Mouse (Mus musculus): ENCODE results near the gene Clpsl2.
"Not testable (repeated sequence)": the region's sequence is repeated elsewhere in the genome, so short reads cannot be mapped to it uniquely, and the experiment has no call there.

The Clpsl2 gene

DNA sequence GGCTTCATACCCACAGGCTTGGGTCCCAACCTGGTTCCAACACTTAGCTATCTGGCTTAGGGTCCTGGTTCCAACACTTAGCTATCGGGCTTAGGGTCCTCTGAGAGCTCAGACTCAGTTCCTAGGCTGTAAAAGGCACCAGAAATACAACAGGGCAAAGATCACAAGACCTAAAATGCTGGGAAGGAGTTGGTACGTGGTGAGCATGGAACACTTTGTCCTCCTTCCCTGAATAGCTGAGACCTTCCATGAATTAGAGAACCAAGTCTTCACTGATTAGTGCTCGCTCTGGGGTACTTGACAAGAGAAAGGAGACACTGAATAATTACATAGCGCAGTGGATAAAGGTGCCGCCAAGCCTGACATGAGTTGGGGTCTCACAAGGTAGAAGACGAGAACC lies 27.3 kb upstream of the Clpsl2 start:
- DNase-seq, result no peak

DNA sequence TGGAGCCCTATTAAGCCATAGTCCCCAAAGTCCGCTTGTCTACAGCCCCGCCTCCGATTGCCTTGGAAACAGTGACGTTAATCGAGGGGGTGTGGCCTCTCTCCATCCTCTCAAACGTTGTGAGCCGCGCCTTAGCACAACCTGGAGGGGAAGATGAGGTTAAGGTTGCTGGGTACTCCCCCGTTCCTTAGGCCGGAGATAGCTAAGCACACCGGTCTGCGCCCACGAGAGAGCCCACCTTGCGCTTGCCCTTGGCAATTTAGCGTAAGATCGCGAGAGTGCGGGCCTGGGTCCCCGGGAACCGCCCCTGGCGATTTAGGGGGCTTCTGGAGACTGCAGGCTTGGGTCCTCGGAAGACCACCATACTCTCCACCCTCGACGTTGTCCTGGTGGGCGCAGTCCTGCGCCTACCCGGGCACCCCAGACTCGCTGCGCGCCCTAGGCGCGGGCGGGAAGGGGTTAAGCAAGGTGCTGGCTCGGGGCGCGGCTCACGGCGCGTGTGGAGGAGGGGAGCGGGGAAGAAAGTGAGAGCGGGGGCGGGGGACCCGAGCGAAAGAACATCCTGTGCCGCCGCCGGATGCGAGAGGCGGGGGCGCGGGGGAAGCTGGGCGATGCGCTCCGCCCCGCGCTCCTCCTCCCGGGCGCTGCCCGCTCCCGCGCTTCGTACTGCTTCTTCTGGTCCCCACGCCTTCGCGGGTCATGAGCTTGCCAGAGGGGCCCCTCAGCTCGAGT lies 26.4 kb upstream of the Clpsl2 start:
- peak; percentile 89 to 94 for DNase-seq

DNA sequence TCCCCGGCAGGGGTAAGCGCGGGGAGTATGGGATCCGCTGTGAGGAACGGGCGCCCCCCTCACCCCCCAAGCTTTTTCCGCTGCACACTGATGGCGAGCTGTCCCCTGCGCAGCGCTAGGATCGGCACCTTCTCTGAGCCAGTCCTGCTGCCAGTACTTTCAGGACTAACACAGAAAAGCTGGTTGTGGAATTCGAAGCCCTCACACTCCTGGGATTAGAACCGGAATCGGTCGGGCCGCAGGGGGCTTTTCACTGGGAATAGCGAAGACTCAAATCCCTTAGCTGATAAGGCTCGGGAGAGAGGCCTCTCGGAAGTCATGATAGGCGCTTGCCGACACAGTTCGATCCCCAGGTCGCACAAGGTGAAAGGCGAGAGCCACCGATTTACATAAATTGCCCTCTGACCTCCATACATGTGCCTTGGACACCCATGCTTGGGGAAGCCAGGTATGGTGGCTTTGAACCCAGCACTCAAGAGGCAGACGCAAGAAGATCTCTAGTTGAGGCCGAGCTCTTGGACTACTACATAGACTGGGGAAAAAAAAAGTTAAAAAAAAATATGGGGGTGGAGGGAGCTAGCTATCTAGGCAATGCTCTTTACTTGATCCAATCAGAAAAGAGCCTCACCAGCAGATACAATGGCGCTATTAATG lies 25.7 kb upstream of the Clpsl2 start:
- no peak for DNase-seq

DNA sequence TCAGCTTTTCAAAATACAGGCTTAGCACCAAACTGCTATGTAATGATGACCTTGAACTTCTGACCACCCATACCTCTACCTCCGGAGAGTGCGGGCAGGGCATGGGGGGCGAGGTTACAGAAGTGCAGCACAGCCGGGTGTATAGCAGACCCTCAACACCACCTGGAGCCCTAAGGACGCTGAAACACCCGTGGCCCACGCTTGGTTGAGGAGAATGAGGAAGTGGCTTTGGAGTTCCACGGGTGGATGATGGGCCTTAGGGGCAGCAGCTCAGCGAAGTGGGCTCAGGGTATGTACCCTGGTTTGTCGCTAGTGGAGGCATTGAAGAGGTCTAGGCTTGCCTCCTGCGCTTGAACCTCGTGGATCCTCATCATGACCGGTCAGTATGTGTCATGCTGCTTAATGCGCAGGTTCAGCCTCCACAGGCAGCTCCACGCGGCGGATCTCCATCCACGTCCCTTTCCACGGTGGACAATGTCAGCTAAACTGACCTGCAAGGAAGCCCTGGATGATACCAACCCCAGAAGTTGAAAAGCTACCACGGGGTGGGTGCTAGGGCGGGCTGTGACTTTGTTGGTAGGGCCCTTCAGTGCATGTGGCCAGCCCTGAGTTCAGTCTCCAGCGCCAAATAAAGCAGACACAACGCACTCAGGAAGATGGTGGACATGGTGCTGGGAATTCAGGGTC lies 25.1 kb upstream of the Clpsl2 start:
- DNase-seq, result no peak

GRCm38 (mm10) chr17:28524831-28525430 lies 24.3 kb upstream of the Clpsl2 start:
- no peak for DNase-seq

DNA sequence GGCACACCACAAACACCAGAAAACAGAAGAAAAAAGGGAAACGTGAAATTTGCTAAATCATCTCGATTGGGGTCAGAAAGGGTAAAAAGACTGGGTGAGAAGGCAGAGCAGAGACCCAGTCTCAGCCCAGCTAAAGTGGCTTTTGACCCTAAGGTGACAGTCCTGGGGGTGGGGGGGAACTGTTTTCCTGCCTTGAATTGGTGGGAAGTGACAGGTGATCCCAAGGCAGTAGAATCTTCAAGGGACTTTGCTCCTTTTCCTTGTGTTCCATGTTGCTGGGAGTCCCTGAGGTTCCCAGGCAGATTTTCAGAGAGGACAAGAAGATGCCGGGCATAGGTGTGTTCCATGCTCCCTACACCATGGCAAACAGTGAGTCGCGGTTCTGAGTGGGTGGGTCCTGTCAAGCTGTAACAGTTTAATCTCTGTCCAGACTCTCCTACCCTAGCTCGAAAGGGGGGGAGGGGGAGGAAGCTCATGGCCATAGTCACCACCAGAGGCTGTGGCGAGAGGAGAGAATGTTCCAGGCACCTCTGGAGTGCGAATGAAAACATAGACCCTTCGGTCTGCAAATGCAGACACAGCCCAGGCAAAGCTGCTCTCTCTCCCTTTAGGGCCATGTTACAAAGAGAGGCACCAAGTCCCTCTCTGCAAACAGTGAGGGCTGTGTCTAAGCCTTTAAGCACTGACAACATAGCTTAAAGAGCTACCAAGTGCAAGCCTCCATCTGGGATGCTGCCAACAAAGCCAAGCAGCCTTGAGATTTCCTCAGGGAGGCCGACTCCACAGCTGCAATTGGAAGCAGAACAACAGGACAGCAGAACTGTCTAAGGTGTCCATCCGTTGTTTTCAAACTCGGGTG lies 21.8 kb upstream of the Clpsl2 start:
- DNase-seq, result no peak

DNA sequence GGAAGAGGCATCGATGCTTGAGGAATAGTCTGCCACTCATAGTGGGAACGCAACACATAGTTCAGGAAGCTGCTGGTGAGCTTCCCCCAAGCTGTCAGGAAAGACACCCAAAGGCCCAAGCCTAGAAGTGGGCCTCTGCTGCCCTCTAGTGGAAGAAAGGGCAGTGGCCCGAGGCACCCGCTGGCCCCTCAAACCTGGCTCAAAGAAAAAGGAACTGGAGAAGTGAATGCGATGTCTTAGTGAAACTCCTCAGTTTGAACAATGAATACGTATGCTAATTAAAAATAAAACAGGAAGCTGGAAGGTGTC lies 21.2 kb upstream of the Clpsl2 start:
- peak; percentile 84 to 87 for DNase-seq

DNA sequence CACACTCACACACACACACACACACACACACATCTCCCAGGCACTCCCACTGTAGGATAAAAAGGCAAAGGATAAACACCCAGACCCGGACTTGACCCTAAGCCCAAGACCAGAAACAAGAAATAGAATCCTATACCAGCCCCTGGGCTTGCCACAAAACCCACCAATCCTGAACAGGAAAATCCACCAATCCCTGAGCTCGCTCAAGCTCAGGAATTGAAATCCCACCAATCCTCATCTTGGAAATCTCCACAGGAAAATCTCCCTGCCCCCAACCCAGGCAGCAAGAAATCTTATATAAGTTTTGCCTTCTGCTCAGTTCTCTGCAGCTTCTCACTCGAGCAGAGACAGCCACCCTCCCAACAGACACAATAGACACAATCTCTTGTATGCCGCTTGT lies 20.1 kb upstream of the Clpsl2 start:
- no peak for DNase-seq

- DNase-seq, result no peak
These were observed 18.7 kb upstream of the Clpsl2 start, which contains the start of gene Armc12 for GRCm38 (mm10) chr17:28530506-28530905. Armc12 (plus strand) TSS chr17:28530806.

DNA sequence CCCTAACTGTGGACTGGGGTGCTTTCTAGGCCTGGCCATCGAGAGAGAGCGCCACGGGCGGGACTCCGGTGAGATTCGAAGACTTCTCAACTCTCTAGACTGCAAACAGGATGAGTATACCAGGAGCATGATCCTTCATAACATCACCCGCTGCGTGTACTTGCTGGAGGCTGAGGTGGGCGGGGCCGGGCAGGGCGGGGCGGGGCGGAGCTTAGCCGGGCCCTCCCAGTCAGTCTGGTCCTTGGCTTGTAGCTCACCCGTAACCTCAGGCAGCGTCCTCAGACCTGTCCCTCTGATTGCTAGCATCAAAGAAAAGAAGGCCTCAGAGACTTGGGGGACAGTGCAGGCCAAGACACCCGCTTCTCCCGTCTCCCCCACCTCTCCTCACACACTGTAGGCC lies 17.3 kb upstream of the Clpsl2 start:
- DNase-seq, result no peak

DNA sequence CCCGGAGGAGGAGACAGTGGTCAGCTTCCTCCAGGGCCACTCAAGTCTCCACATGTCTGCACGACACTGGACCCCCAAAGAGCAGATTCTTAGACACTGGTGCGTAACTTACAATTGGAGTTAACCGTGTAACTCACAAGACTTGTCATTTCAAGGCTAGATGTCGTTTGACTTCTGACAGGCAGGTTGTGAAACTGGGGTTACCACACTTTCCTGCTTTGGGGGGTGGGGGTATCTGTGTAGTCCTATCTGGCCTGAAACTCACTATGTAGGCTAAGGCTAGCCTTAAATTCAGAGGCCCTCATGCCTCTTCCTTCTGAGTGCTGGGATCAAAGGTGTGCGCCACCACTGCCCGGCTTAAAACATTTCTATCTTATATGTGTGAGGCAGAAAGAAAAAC lies 16.7 kb upstream of the Clpsl2 start:
- no peak for DNase-seq

- DNase-seq, result no peak
These were observed 15.9 kb upstream of the Clpsl2 start for GRCm38 (mm10) chr17:28533327-28533726.

DNA sequence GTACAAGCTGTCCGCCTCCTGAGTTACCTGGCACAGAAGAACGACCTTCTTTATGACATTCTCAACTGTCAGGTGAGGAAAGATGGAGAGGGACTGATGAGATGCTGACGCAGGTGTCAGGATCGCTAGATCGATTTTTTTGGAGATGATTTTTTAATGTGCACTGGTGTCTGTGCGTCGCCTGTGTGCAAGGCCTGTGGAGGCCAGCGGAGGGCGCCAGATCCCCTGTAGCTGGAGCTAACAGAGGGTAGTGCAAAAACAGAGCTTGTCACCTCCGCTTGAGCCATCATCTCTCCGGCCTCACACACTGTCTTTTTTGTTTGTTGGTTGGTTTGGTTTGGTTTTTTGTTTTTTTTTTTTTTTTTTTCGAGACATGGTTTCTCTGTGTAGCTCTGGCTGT lies 11.3 kb upstream of the Clpsl2 start:
- DNase-seq, result no peak

DNA sequence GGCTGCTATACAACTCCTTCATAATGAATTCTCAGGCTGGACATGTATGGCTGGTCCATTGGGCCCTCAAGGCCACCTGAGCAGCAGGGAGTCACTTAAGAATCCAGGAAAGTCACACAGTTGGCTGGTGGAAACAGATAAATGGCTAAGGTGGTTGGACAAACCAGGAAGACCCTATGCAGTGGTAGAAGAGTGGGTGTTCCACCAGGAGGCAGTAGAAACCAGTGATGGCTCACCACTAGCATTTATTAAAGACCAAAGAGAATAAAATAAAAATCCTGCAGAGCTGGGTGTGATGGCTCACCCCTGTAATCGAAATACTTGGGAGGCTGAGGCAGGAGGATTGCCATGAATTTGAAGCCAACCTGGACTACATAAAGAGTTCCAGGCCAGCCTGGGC lies 2.3 kb upstream of the Clpsl2 start:
- no peak for DNase-seq

- no peak for DNase-seq
These were observed 661 bp upstream of the Clpsl2 start for GRCm38 (mm10) chr17:28548550-28548949.

- DNase-seq, result peak; percentile 57 to 66
These were observed 4.0 kb downstream of the Clpsl2 start for GRCm38 (mm10) chr17:28553040-28553793.

DNA sequence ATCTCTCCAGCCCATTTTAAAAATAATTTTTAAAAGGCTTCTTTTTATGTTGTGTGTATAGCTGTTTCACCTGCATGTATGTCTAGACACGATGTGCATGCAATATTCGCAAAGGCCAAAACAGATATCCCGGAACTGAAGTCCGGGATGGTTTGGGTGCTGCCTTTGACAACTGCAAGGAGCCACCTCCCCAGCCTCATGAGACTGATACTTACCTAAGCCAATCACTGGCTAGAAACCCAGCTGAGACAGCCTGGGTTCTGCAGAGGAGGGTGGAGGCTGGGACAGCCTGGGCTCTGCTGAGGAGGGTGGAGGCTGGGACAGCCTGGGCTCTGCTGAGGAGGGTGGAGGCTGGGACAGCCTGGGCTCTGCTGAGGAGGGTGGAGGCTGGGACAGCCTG lies 4.8 kb downstream of the Clpsl2 start:
- not testable (repeated sequence) for DNase-seq

GRCm38 (mm10) chr17:28556635-28557396 lies 7.6 kb downstream of the Clpsl2 start:
- no peak for DNase-seq

DNA sequence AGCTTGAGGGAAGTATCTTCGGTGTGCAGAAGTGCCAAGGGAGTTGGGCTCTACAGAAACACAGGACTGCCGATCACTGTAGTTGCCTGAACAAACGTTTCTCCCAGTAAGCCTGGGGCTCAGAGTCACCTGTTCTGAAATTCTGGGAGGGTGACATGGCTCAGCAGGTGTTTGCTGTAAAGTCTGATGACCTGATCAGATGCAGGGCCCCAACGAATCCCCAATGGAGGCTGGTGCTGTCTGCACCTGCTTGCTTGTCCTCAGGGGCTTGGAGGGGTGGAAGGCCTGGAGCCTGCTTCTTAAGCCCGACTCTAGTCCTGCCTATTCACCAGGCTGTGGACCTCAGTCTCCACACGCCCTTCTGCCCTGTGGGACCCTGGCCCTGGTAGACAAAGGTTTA lies 8.6 kb downstream of the Clpsl2 start:
- no peak for DNase-seq

DNA sequence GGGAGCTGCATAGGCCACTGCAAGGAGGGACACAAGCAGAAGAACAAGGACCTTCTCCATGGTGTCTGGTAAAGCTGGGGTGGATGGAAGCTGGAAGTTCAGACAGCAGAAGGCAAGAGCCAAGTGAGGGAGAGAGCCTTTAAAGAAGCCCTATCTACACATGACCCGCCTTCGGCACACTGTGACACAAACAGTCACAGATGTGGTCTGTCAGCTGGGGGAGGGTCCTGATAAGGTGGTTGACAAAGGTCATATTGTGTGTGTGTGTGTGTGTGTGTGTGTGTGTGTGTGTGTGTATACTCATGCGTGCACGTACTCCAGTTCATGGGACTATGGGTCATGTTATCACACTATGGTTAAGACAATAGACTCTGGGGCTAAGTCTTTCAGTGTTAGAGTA lies 11.4 kb downstream of the Clpsl2 start, which contains the start of gene Clps:
Gene Clps (minus strand): TSS at position 169 of the 400 bp plus-strand sequence.
- no peak for DNase-seq

- no peak for DNase-seq
These were observed 12.4 kb downstream of the Clpsl2 start for GRCm38 (mm10) chr17:28561613-28562012.

All from cerebellum, postnatal 36 days (tissue).